Mouse (Mus musculus): ENCODE measurements around the gene Krt90.

GRCm38 (mm10) chr15:101581701-101582100 is 19.0 kb upstream of the Krt90 start:
- no peak for TF ChIP-seq CTCF (conservative IDR thresholded peaks at IDR 0.05; ENCODE audit: insufficient read depth, insufficient read length, low read depth, low read length)
- no peak for TF ChIP-seq POLR2A (IDR thresholded peaks at IDR 0.05; ENCODE audit: low read depth, low read length)

Measured in kidney, adult 2 months (tissue).